Mouse (Mus musculus): Measurements from ENCODE around the gene Anks4b. TPM values are rescaled to one million over a fixed set of nuclear protein-coding genes. Genes with fewer than 3 reads are reported as not detected.

The Anks4b gene
- polyA plus RNA-seq (2012; rRNA removed): 3.8 and 3.9 TPM in 2 replicates

GRCm38 (mm10) chr7:120173603-120174244 is at the start of gene Anks4b:
TSS of gene Anks4b (plus strand) at chr7:120173858.

DNA sequence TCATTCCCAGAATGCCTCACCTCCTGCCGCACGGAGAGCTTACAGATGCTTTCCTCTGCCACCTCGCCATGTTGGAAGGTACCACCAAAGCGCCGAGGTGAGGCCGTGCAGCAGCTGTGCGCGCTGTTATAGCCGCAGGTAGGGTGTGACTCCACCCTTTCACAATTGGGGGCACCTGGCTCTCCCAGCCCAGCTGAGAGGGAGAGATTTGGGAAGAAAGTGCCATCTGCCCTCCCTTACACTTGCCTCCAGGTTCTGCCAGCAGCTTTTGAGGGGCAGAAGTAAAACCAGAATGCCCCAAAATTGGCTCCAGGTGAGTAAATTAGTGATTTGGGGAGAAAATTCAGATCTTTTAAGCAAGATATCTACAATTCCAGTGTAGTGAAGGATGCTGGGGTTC is 28.5 kb upstream of the Anks4b start, which contains the start of gene Zp2:
Gene Zp2, minus strand, starts transcription at position 101 of the 400 bp plus-strand sequence.

DNA sequence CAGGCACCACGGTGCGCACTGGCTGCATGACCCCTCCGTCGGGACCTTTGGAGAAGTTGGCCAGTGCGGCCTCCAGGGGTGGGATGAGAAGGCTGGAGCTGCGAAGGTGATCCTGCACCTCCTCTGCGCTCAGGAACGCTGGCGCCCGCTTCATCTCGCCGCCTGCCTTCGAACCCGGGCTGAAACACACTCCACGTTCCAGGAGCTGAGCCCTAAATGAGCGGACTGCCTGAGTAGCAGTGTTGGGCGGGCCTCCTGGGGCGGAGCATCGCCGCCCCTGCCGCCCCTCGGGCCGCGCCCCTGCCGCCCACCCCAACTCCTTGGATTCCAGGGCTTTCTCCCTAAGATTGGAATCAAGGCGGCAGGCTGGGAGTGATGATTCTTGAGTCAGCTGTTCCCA is 28.1 kb downstream of the Anks4b start, which contains the start of gene Crym:
Gene Crym, minus strand, starts transcription at position 341 of the 400 bp plus-strand sequence.

DNA sequence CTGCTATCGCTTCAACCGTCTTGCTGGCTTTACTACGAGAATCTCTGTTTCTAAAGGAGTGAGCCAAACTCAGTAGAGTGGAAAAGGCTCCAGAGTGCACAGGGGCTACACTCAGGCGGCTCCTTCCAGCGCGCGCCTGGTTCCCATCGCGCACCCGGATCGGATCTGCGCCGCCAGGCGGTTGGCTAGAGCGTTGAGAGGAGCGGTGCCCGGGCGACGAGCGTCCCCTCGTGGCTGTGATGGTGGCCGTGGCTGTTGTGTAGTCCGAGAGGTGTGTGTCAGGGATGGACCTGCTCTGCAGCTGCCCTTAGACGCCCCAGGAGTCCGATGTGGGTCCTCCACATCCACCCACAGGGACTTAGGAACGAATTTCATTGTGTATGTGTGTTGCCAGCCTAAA is 30.1 kb downstream of the Anks4b start, which contains the start of gene Abca14:
Gene Abca14, plus strand, starts transcription at position 173 of the 400 bp plus-strand sequence.

Other genes starting within 250 kb of the Anks4b start
- gene Dnah3, start 78.6 kb upstream of the Anks4b start, polyA plus RNA-seq (2012; rRNA removed): not detected in 2 replicates
- gene Tmem159, start 71.5 kb upstream of the Anks4b start, polyA plus RNA-seq (2012; rRNA removed): 0.85 and 0.86 TPM in 2 replicates
- 0.03 TPM in 1 of 2 replicates, not detected in the other for gene Zp2, start 28.6 kb upstream of the Anks4b start, polyA plus RNA-seq (2012; rRNA removed)
- 0.05 and 0.28 TPM in 2 replicates for gene Crym, start 28.3 kb downstream of the Anks4b start, polyA plus RNA-seq (2012; rRNA removed)
- 0.02 and 0.10 TPM in 2 replicates for gene Abca14, start 30.1 kb downstream of the Anks4b start, polyA plus RNA-seq (2012; rRNA removed)
- gene Abca15, start 154.8 kb downstream of the Anks4b start, polyA plus RNA-seq (2012; rRNA removed): not detected in 2 replicates
- not detected in 2 replicates for gene Abca16, start 235.8 kb downstream of the Anks4b start, polyA plus RNA-seq (2012; rRNA removed)